Mouse (Mus musculus) cortical plate, adult 2 months (tissue): ENCODE results near the gene Slc47a2.

Experiments
- CTCF ChIP-seq: fragments of 200-500 bp; IDR thresholded peaks from 2 replicates; pipeline ENCODE4 v1.5.1; 2011; ENCODE audit warnings: mild to moderate bottlenecking, control low read depth, low read length; ENCODE audit not compliant: insufficient read depth; ENCODE audit errors: extremely low read depth
- POLR2A ChIP-seq: fragments of 200-500 bp; IDR thresholded peaks from 2 replicates; pipeline ENCODE4 v1.6.1; 2011; ENCODE audit warnings: mild to moderate bottlenecking, low read length, control low read depth; ENCODE audit not compliant: insufficient read depth; ENCODE audit errors: extremely low read depth

DNA sequence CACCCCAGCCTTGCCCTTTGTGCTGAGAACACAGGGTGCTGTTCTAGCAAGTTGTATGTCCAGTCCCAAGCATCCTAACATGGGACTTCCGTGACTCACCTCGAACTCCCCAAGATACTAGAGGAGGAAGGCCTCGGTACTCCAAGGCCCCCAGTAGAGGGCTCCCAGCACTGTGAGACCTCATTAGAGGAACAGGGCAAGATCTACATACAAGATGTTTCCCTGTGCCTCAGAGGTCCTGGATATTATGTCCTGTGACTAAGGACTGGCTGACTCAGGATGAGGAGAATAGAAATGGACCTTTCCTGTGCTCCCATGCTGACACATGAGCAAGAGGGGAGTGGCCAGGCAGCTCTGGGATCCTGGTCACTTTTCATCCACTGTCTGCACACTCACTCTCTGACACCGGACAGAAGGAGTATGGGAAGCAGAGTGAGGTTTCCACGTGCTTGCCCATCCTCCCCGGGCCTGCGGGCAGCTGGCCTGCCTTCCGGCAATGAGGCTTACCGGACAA is 9.5 kb upstream of the Slc47a2 start:
- TF ChIP-seq CTCF, result no peak
- no peak for TF ChIP-seq POLR2A
